Mouse (Mus musculus): Measurements from ENCODE around the gene Apoe.

GRCm38 (mm10) chr7:19701069-19701761 is 2.2 kb upstream of the Apoe start:
- TF ChIP-seq POLR2A (IDR thresholded peaks at IDR 0.05; ENCODE audit: low read depth, low read length), result peak; percentile 5; the same call in 1 of the 2 replicates
- TF ChIP-seq EP300 (IDR thresholded peaks at IDR 0.05; ENCODE audit: low read length), result no peak
- no peak for TF ChIP-seq POLR2AphosphoS2 (IDR thresholded peaks at IDR 0.05; ENCODE audit: low read depth, low read length)
- TF ChIP-seq ZC3H11A (IDR thresholded peaks at IDR 0.05; ENCODE audit: low read depth, low read length), result no peak
- peak; percentile 16 to 70; a peak in 2 of 4 replicates for TF ChIP-seq CTCF (conservative IDR thresholded peaks at IDR 0.05 in 1 of 2, IDR thresholded peaks at IDR 0.05 in 1 of 2; ENCODE audit: low read depth in 2 of 2, low read length in 2 of 2)
- no peak for TF ChIP-seq MYC (IDR thresholded peaks at IDR 0.05; ENCODE audit: low read depth, low read length)
- TF ChIP-seq CHD1 (IDR thresholded peaks at IDR 0.05; ENCODE audit: low read depth, low read length), result no peak
- TF ChIP-seq JUND (conservative IDR thresholded peaks at IDR 0.05; ENCODE audit: low read depth, low read length), result no peak
- TF ChIP-seq MAZ (IDR thresholded peaks at IDR 0.05; ENCODE audit: low read depth, low read length), result no peak
- TF ChIP-seq MXI1 (IDR thresholded peaks at IDR 0.05; ENCODE audit: low read depth, low read length), result no peak
- TF ChIP-seq HCFC1 (IDR thresholded peaks at IDR 0.05; ENCODE audit: low read depth, low read length), result no peak
- no peak for TF ChIP-seq E2F4 (IDR thresholded peaks at IDR 0.05; ENCODE audit: insufficient replicate concordance, low read depth, low read length)
- TF ChIP-seq UBTF (IDR thresholded peaks at IDR 0.05; ENCODE audit: low read depth, low read length), result no peak
- TF ChIP-seq KAT2A (IDR thresholded peaks at IDR 0.05; ENCODE audit: insufficient replicate concordance, low read length), result no peak
